Comparison of ENCODE assay signal across 8 mouse cellular contexts in genomic region chr8:106511531-106512041, GRCm38 (mm10). TPM values are rescaled to one million over a fixed set of nuclear protein-coding genes. Genes with fewer than 3 reads are reported as not detected.
A peak's percentile ranks its signal among the peaks of the same experiment; 100 is the strongest.
DNase-seq lines count a peak whose midpoint lies in the region; ATAC-seq and TF ChIP-seq lines count a peak whose summit lies in the region.

No protein-coding gene starts in this region.

- peak overlapping the region; percentile 66 to 76 for H3K4me3 ChIP-seq in ES-E14 (ENCODE audit: insufficient read depth in 1 of 2, low read depth in 1 of 2, low read length in 2 of 2, poor library complexity in 1 of 2, severe bottlenecking in 1 of 2)
- peak overlapping the region; percentile 57 for H3K4me3 ChIP-seq in embryonic facial prominence, embryonic 10.5 days
- H3K4me3 ChIP-seq in hindbrain, embryonic 15.5 days, result peak overlapping the region; percentile 40
- H3K4me3 ChIP-seq in liver, embryonic 15.5 days (replicated peaks), result peak overlapping the region; percentile 32
- H3K4me3 ChIP-seq in stomach, embryonic 15.5 days (replicated peaks), result peak overlapping the region; percentile 50

- DNase-seq in ES-E14 (ENCODE audit: low read depth, low spot score), result no peak
- peak; percentile 85 for DNase-seq in embryonic facial prominence, embryonic 10.5 days (ENCODE audit: low spot score)
- no peak for DNase-seq in left cerebral cortex, postnatal 25 days (ENCODE audit: low spot score in 2 of 2)
- no peak for DNase-seq in frontal cortex, postnatal 14 days (ENCODE audit: low spot score in 2 of 2)
- DNase-seq in layer of hippocampus, postnatal 10 days (ENCODE audit: low spot score in 2 of 2), result no peak

- peak overlapping the region; percentile 75 for H3K9ac ChIP-seq in ES-E14 (ENCODE audit: insufficient read depth, low read depth, low read length, poor library complexity, severe bottlenecking)
- no peak overlapping the region; the same call in 1 of the 2 replicates for H3K9ac ChIP-seq in hindbrain, embryonic 15.5 days
- H3K9ac ChIP-seq in liver, embryonic 15.5 days, result no peak overlapping the region
- H3K9ac ChIP-seq in stomach, embryonic 15.5 days, result peak overlapping the region; percentile 23

- peaks cover 9 to 12% of the 10 kb centered on the region in 2 experiments; a peak in 3 of 4 replicates for H3K4me1 ChIP-seq in ES-E14 (ENCODE audit: control insufficient read depth in 2 of 2, insufficient read depth in 2 of 2, low read length in 2 of 2, poor library complexity in 1 of 2)
- peaks cover 54% of the 10 kb centered on the region for H3K4me1 ChIP-seq in embryonic facial prominence, embryonic 10.5 days
- H3K4me1 ChIP-seq in hindbrain, embryonic 15.5 days (replicated peaks), result peaks cover 38% of the 10 kb centered on the region
- H3K4me1 ChIP-seq in liver, embryonic 15.5 days (replicated peaks), result peaks cover 10% of the 10 kb centered on the region
- peaks cover 37% of the 10 kb centered on the region for H3K4me1 ChIP-seq in stomach, embryonic 15.5 days

- peaks cover 70% of the 10 kb centered on the region for H3K27me3 ChIP-seq in embryonic facial prominence, embryonic 10.5 days (replicated peaks; ENCODE audit: low read depth, poor library complexity, severe bottlenecking)
- peaks cover 55% of the 10 kb centered on the region for H3K27me3 ChIP-seq in hindbrain, embryonic 15.5 days
- peaks cover 79% of the 10 kb centered on the region for H3K27me3 ChIP-seq in liver, embryonic 15.5 days
- no peaks in the 10 kb centered on the region for H3K27me3 ChIP-seq in stomach, embryonic 15.5 days (replicated peaks)

- intact Hi-C loops in left cerebral cortex, postnatal 25 days (cut with DNase I), result no loop called here

- no peaks in the 10 kb centered on the region for H3K9me3 ChIP-seq in ES-E14 (ENCODE audit: control insufficient read depth, insufficient read depth, low read depth, low read length)
- H3K9me3 ChIP-seq in embryonic facial prominence, embryonic 10.5 days, result no peaks in the 10 kb centered on the region
- H3K9me3 ChIP-seq in hindbrain, embryonic 15.5 days, result no peaks in the 10 kb centered on the region
- H3K9me3 ChIP-seq in liver, embryonic 15.5 days (replicated peaks), result no peaks in the 10 kb centered on the region
- H3K9me3 ChIP-seq in stomach, embryonic 15.5 days, result no peaks in the 10 kb centered on the region

- 0 out of 2 replicates have a peak, but pooled peaks have one; percentile 4 for ATAC-seq in hindbrain, embryonic 15.5 days (ENCODE audit: low FRiP score, low read depth)
- no peak for ATAC-seq in liver, embryonic 15.5 days (ENCODE audit: insufficient read depth)
- no peak for ATAC-seq in stomach, embryonic 15.5 days (ENCODE audit: insufficient read depth, low FRiP score, low read depth)

- no peak overlapping the region for H3K27ac ChIP-seq in ES-E14 (ENCODE audit: insufficient read depth, low read depth, low read length, poor library complexity, severe bottlenecking)
- H3K27ac ChIP-seq in embryonic facial prominence, embryonic 10.5 days (replicated peaks), result peak overlapping the region; percentile 84
- H3K27ac ChIP-seq in hindbrain, embryonic 15.5 days (replicated peaks), result no peak overlapping the region
- no peak overlapping the region for H3K27ac ChIP-seq in liver, embryonic 15.5 days (replicated peaks)
- H3K27ac ChIP-seq in stomach, embryonic 15.5 days, result peak overlapping the region; percentile 82

- H3K36me3 ChIP-seq in ES-E14 (ENCODE audit: control insufficient read depth, insufficient read depth, low read length, poor library complexity, severe bottlenecking), result peaks cover under 1% of the 10 kb centered on the region; the same call in 1 of the 2 replicates
- no peaks in the 10 kb centered on the region for H3K36me3 ChIP-seq in embryonic facial prominence, embryonic 10.5 days (replicated peaks)
- H3K36me3 ChIP-seq in hindbrain, embryonic 15.5 days, result no peaks in the 10 kb centered on the region
- H3K36me3 ChIP-seq in liver, embryonic 15.5 days (replicated peaks), result no peaks in the 10 kb centered on the region
- no peaks in the 10 kb centered on the region for H3K36me3 ChIP-seq in stomach, embryonic 15.5 days

- in situ Hi-C loops in ES-E14 (cut with MboI; ENCODE audit: low sequenced_read_pairs in 2 of 2, unreplicated experiment in 2 of 2), result no loop called here

- H3K4me2 ChIP-seq in hindbrain, embryonic 15.5 days, result peak overlapping the region; percentile 61
- peak overlapping the region; percentile 46 for H3K4me2 ChIP-seq in liver, embryonic 15.5 days
- peak overlapping the region; percentile 81 for H3K4me2 ChIP-seq in stomach, embryonic 15.5 days

- WGBS in embryonic facial prominence, embryonic 10.5 days, result under 1% methylated on average over 30 of the region's 30 CpGs
- WGBS in hindbrain, embryonic 15.5 days, result under 1% methylated on average over 30 of the region's 30 CpGs
- 2% methylated on average over 30 of the region's 30 CpGs for WGBS in liver, embryonic 15.5 days (ENCODE audit: insufficient replicate concordance)
- under 1% methylated on average over 30 of the region's 30 CpGs for WGBS in stomach, embryonic 15.5 days

TF ChIP-seq in ES-E14, 5 proteins besides CTCF, POLR2A, EP300 and RAD21:
- TF ChIP-seq HCFC1 (IDR thresholded peaks at IDR 0.05; ENCODE audit: borderline replicate concordance, insufficient read depth, low read length) (peak; percentile 4; the same call in 1 of the 2 replicates), ZNF384 (IDR thresholded peaks at IDR 0.05; ENCODE audit: low read depth, low read length) (no peak)

RNA-seq across cellular contexts. Expression of gene Cdh3, which starts 0.9 kb away (rescaled TPM):
- total RNA-seq in ES-E14 (2012; rRNA removed), result 16.8 and 45.7 TPM in 2 replicates
- 23.3 and 23.4 TPM in 2 replicates for polyA plus RNA-seq in embryonic facial prominence, embryonic 10.5 days (2016; fragmentation: Nextera tagmentation; extraction: Ambion mirVana)
- 3.9 and 4.8 TPM in 2 replicates for polyA plus RNA-seq in hindbrain, embryonic 15.5 days (2015; fragmentation: Nextera tagmentation; extraction: Ambion mirVana)
- polyA plus RNA-seq in liver, embryonic 15.5 days (2015; fragmentation: Nextera tagmentation; extraction: Ambion mirVana), result 1.3 and 1.4 TPM in 2 replicates
- 16.3 and 17.2 TPM in 2 replicates for polyA plus RNA-seq in stomach, embryonic 15.5 days (2015; fragmentation: Nextera tagmentation; extraction: Ambion mirVana)
- under 1 TPM; 0.34 to 0.64 TPM for total RNA-seq in left cerebral cortex, postnatal 25 days (2021)
- total RNA-seq in layer of hippocampus, postnatal 10 days (2021), result under 1 TPM; 0.11 to 0.32 TPM

RNA-seq across cellular contexts. Expression of gene 6030452D12Rik, which starts 11.3 kb away (rescaled TPM):
- total RNA-seq in ES-E14 (2012; rRNA removed), result not detected in 2 replicates
- not detected in 2 replicates for polyA plus RNA-seq in embryonic facial prominence, embryonic 10.5 days (2016; fragmentation: Nextera tagmentation; extraction: Ambion mirVana)
- not detected in 2 replicates for polyA plus RNA-seq in hindbrain, embryonic 15.5 days (2015; fragmentation: Nextera tagmentation; extraction: Ambion mirVana)
- not detected in 2 replicates for polyA plus RNA-seq in liver, embryonic 15.5 days (2015; fragmentation: Nextera tagmentation; extraction: Ambion mirVana)
- not detected in 2 replicates for polyA plus RNA-seq in stomach, embryonic 15.5 days (2015; fragmentation: Nextera tagmentation; extraction: Ambion mirVana)
- total RNA-seq in left cerebral cortex, postnatal 25 days (2021), result not detected
- not detected for total RNA-seq in layer of hippocampus, postnatal 10 days (2021)

Comparison
In these comparisons a context has a peak if more than half of its experiments do, and no peak if none do; other contexts are left out.
1. H3K27ac ChIP-seq: peak in embryonic facial prominence, embryonic 10.5 days (single experiment) and stomach, embryonic 15.5 days (single experiment); none in ES-E14 (single experiment), hindbrain, embryonic 15.5 days (single experiment) and liver, embryonic 15.5 days (single experiment).
2. H3K9ac ChIP-seq: peak in ES-E14 (single experiment) and stomach, embryonic 15.5 days (single experiment); none in hindbrain, embryonic 15.5 days (single experiment) and liver, embryonic 15.5 days (single experiment).
3. Peak in every context shown above with its lines, with median percentiles within 50 percentile points of each other: H3K4me3 ChIP-seq and H3K4me2 ChIP-seq.